Mouse (Mus musculus) kidney, adult 8-10 months (tissue): ENCODE results near the gene Ankrd52.

ENCODE experiments used
- DNase-seq, 2 experiments: peaks; one replicate each; pipeline ENCODE4 v3.0.0; 2022

The Ankrd52 gene

GRCm38 (mm10) chr10:128441324-128442119 is 64.6 kb downstream of the Ankrd52 start:
- DNase-seq: no peak

- no peak for DNase-seq
These were observed 65.8 kb downstream of the Ankrd52 start for GRCm38 (mm10) chr10:128442718-128443117.

GRCm38 (mm10) chr10:128444354-128444753 is 67.4 kb downstream of the Ankrd52 start:
- no peak for DNase-seq

GRCm38 (mm10) chr10:128445407-128445806 is 68.5 kb downstream of the Ankrd52 start:
- DNase-seq: no peak

- DNase-seq: no peak
These were observed 74.1 kb downstream of the Ankrd52 start for GRCm38 (mm10) chr10:128451014-128451413.

GRCm38 (mm10) chr10:128454471-128454870 is 77.6 kb downstream of the Ankrd52 start:
- DNase-seq: no peak

GRCm38 (mm10) chr10:128455280-128455679 is 78.4 kb downstream of the Ankrd52 start:
- DNase-seq: peak; percentile 52 to 54

GRCm38 (mm10) chr10:128457676-128458075 is 80.8 kb downstream of the Ankrd52 start:
- DNase-seq: peak; percentile 27 to 48
